Mouse (Mus musculus): ENCODE results near the gene Phyh. TPM values are rescaled to one million over a fixed set of nuclear protein-coding genes. Genes with fewer than 3 reads are reported as not detected.

The Phyh gene
- total RNA-seq (2021) = 100 to 1,000 TPM; 167 to 176 TPM
- long read RNA-seq, experiment 1, transcript Phyh-201 (9 exons, 1,438 nt) = major isoform, 247 of 318 reads
- long read RNA-seq, experiment 1, partial matches to known transcripts = 58 of 318 reads
- long read RNA-seq, experiment 1, other reads (novel, unspliced or antisense) = 9 of 318 reads
- long read RNA-seq, experiment 2, transcript Phyh-201 (9 exons, 1,438 nt) = major isoform, 266 of 306 reads
- long read RNA-seq, experiment 2, partial matches to known transcripts = 2 of 306 reads
- long read RNA-seq, experiment 2, other reads (novel, unspliced or antisense) = 37 of 306 reads

GRCm38 (mm10) chr2:4918860-4919739, at the start of gene Phyh:
Phyh (plus strand) TSS chr2:4919019.
- DNase-seq = peak; percentile 88

- DNase-seq = no peak
These were observed 46.1 kb upstream of the Phyh start for GRCm38 (mm10) chr2:4872740-4873139.

DNA sequence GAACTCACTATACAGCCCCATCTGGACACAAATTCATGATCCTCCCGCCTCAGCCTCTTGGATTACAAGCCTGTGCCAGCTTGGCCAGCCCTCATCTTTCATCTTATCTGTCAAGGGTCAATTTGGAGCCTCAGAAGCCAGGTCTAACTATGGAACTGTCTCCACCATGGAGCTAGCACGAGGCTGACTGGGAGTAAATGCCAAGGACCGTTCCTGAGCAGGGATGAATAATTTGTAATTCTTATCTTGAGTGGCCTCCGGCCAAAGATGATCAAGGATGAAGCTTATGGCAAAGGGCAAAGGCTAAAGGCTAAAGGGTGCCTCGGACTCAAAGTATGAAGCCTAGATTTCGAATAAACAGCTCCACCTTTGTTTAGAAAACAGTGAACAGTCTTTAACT, 45.5 kb upstream of the Phyh start:
- no peak for DNase-seq

- DNase-seq = no peak
These were observed 43.7 kb upstream of the Phyh start for GRCm38 (mm10) chr2:4875090-4875489.

DNA sequence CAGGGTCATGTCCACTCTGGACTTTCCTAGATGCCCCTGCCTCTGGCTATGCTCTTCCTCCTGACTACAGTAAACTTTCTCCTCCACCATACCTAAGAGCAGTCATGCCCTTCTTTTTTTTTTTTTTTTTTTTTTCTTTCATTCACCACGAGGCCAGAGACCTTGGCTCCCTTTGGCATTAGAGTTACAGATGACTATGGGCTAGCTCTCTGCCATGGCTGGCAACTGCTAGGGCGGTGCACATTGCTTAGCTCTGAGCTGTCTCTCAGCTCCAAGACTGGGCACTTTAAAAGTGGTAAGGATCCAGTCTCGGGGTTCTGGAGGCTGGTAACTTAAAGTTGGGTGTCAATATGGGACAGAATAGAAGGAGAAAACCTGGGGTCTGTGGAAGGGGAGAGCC, 42.7 kb upstream of the Phyh start:
- DNase-seq = no peak

DNA sequence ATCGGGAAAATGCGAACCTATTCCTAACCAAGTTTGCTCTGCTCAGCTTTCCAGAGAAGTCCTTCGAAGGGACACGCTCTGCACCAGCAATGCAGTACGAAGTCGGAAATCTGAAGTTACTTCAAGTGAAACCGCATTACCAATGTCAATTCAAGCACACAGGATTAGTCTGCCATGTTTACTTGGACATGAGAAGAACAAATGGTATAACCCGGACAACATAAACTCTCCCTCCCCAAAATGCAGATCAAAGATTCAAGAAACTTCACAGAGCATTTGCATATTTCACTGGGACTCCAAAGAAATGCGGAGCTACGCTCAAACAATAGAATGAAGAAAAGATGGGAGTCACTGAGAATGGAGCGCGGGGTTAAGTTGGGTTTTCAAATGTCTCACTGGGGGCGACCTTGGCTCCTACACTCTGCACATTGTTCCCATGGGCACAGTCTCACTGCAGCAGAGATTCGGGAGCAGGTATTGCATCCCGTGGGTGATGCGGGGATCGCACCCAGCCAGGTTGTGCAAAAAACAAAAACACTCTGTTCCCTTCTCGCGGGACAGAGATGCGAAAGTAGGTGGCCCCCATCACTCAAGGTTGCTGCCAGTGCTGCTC, 38.0 kb upstream of the Phyh start:
- no peak for DNase-seq

GRCm38 (mm10) chr2:4881350-4882248, 37.2 kb upstream of the Phyh start, which contains the start of gene Sephs1:
Sephs1 (plus strand) TSS chr2:4881564.
- peak; percentile 86 for DNase-seq

GRCm38 (mm10) chr2:4882249-4882791, 36.5 kb upstream of the Phyh start:
- DNase-seq = peak; percentile 55

DNA sequence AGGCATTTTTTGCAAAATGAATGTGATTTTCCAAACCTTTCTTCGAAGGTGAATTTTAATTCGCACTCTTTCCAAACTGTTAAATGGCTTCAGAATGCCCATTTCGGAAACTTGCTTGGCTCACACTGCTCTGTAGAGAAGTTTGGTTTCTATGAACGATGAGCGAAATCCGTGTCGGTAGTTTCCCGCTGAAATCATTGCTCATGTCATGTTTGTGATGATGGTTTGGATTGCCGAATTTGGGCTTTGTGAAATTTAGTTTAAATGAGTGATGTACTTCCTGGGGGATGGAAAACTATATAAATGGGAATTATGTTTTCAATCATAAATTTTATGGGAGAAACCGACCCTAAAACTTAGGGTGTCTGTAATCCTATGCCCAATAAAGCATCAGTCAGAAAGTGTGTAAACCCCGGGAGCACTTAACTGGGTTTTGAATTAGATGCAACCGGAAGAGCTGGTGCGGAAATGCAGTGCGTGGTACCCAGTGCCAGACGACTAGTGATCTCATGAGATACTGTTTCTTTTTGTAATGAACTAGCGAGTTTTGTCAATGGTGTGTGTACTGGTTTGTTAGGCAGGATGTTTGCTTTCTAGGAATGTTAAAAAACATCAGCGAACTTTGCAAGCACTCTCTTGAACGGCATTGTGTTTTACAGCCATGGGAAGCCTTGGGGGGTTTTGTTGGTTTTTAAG, 35.7 kb upstream of the Phyh start:
- no peak for DNase-seq

DNA sequence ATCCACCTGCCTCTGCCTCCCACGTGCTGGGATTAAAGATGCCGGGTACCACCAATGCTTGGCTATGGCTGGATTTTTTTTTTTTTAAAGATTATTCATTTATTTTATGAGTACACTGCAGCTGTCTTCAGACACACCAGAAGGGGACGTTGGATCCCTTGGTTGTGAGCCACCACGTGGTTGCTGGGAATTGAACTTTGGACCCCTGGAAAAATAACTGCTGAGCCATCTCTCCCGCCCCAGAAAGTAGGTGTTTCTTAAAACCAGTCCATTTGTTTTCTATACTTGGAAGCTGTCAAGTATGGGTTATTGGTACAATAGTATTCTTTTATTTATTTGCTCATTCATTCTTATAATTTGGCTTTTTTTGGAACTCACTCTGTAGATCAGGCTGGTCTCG, 31.9 kb upstream of the Phyh start:
- no peak for DNase-seq

GRCm38 (mm10) chr2:4895598-4895997, 23.2 kb upstream of the Phyh start:
- DNase-seq = no peak

GRCm38 (mm10) chr2:4896970-4897369, 21.8 kb upstream of the Phyh start:
- DNase-seq = no peak

- no peak for DNase-seq
These were observed 18.2 kb upstream of the Phyh start for GRCm38 (mm10) chr2:4900624-4901023.

- no peak for DNase-seq
These were observed 16.5 kb upstream of the Phyh start for GRCm38 (mm10) chr2:4902346-4902745.

DNA sequence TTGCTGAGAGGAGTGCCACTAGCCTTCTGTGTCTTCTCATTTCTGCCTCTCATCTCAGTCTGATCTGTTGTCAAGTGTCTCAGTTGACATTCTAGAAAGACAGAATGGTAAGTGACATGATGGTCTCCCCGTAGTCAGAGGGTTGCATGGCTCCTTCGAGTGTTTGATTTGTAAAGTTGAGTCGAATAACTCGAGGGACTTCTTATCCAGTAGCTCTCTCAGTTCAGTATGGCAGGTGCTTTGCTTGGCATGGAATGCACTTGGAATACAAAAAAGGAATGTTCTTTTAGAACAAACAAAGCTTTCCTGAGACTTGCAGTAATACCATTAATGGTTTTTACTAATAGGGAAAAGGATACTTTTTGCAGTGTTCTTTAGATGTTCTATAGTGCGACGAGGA, 11.7 kb upstream of the Phyh start:
- no peak for DNase-seq

DNA sequence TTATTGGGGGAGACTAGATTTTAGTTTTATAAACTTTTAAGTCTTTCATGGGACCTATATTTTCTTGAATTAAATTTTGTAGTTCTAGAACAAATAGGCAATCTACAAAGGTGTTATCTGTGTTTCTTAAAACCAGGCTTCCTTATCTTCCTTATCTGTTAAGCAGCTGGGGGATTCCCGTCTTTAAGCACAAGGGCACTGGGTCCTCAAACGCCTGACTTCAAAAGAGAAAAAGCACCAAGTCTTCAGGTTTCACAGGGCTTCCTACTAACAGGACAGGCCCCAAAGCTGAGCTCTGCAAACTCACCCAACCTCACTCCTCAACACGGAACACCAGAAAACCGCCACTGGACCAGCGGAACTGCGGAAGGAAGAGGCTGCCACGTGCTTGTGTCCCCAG, 10.9 kb upstream of the Phyh start:
- no peak for DNase-seq

DNA sequence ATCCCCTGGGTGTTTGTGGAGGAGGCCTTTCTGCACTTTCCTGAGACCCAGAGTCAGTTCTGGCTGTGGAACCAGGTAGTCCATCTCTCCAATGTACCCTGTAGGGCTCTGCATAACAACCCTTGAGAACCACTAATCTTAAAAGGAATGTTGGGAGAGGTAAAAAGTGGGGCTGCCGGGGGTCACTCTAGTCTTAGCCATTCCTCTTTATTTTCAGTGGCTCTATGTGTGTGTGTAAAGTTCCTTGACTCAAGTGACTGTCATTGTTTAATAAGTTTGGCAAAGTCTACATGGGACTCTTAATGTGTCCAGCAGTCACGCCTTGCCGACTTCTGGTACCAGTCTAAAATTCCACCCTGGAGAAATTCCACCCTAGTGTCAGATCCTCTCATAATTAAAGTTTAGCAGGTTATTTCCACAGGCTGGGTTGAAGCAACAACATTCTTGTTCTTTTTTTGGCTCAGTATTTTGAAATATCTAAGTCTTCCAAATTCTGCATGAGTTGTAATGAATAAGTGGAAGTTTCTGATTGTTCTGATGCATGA, 10.0 kb upstream of the Phyh start:
- DNase-seq = no peak

DNA sequence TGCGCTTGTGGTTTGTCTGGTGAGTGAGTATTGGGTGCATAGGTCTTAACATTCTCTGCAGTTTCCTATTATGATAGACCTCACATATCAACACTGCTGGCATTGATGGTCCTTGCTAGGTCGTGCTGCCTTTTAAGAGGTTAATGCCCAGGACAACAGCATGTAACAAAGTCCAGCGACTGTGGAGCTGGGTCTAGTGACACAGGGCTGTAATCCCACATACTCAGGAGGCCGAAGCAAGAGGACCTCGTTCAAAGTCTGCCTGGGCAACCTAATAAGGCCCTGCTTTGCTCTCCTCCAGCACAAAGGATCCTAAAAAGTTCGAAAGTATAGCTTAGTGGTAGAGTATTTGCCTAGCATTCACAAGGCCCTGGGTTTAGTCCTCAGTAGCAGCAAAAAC, 8.9 kb upstream of the Phyh start:
- DNase-seq = no peak

DNA sequence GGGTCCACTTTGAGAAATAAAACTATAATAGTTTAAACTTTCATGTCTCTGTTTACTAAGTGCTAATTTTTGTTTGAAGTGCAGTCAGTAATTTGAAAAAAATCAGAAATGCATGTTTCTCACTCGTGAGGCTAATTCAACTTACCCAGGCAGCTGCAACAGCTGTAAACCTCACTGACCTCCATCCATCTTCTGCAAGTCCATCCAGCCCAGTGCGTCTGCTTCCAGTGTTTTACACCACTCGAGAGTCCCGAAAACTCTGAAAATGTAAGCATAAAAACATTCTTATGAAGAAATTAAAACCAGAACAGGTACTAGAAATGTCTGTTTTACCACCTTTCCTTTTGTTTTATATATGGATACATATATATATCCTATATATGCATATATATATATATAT, 8.3 kb upstream of the Phyh start:
- DNase-seq = no peak

GRCm38 (mm10) chr2:4913949-4914348, 4.9 kb upstream of the Phyh start:
- no peak for DNase-seq

- no peak for DNase-seq
These were observed 2.8 kb upstream of the Phyh start for GRCm38 (mm10) chr2:4916037-4916436.

All from gastrocnemius, postnatal 25 days (tissue).